In genomic region chr15:83100332-83100662, GRCm38 (mm10) we compare ENCODE assay signal across 8 mouse cellular contexts. TPM values are rescaled to one million over a fixed set of nuclear protein-coding genes. Genes with fewer than 3 reads are reported as not detected.
DNase-seq lines count a peak whose midpoint lies in the region; ATAC-seq lines count a peak whose summit lies in the region.

No protein-coding gene starts in this region.

- peak overlapping the region; percentile 93 for H3K4me2 ChIP-seq in lung, embryonic 15.5 days
- H3K4me2 ChIP-seq in neural tube, embryonic 15.5 days = peak overlapping the region; percentile 64

- H3K27ac ChIP-seq in lung, embryonic 15.5 days = peak overlapping the region; percentile 60
- H3K27ac ChIP-seq in limb, embryonic 10.5 days = peak overlapping the region; percentile 86
- no peak overlapping the region for H3K27ac ChIP-seq in neural tube, embryonic 15.5 days (replicated peaks)

- H3K4me3 ChIP-seq in lung, embryonic 15.5 days = peak overlapping the region; percentile 65
- peak overlapping the region; percentile 59 for H3K4me3 ChIP-seq in limb, embryonic 10.5 days
- H3K4me3 ChIP-seq in neural tube, embryonic 15.5 days (replicated peaks) = peak overlapping the region; percentile 35

- peak overlapping the region; percentile 84 for H3K9ac ChIP-seq in lung, embryonic 15.5 days
- peak overlapping the region; percentile 41; the same call in 1 of the 2 replicates for H3K9ac ChIP-seq in neural tube, embryonic 15.5 days (replicated peaks)

- no peaks in the 10 kb centered on the region for H3K36me3 ChIP-seq in lung, embryonic 15.5 days
- no peaks in the 10 kb centered on the region for H3K36me3 ChIP-seq in limb, embryonic 10.5 days
- no peaks in the 10 kb centered on the region for H3K36me3 ChIP-seq in neural tube, embryonic 15.5 days

- no peak for DNase-seq in lung, postnatal 36 days
- DNase-seq in limb, embryonic 10.5 days (ENCODE audit: low spot score) = no peak
- DNase-seq in gastrocnemius, adult 8-10 months (ENCODE audit: low spot score in 2 of 2) = no peak
- DNase-seq in right cerebral cortex, postnatal 4 days = no peak
- no peak for DNase-seq in retina, postnatal 1 day

- no peaks in the 10 kb centered on the region for H3K9me3 ChIP-seq in lung, embryonic 15.5 days
- no peaks in the 10 kb centered on the region for H3K9me3 ChIP-seq in limb, embryonic 10.5 days (replicated peaks)
- H3K9me3 ChIP-seq in neural tube, embryonic 15.5 days (replicated peaks) = no peaks in the 10 kb centered on the region

- 1% methylated on average over 8 of the region's 8 CpGs for WGBS in lung, embryonic 15.5 days
- 5% methylated on average over 8 of the region's 8 CpGs for WGBS in limb, embryonic 10.5 days
- 2% methylated on average over 7 of the region's 8 CpGs for WGBS in neural tube, embryonic 15.5 days

- 0 out of 2 replicates have a peak, but pooled peaks cover 3% of the 10 kb centered on the region for H3K27me3 ChIP-seq in lung, embryonic 15.5 days
- peaks cover 21% of the 10 kb centered on the region for H3K27me3 ChIP-seq in limb, embryonic 10.5 days (ENCODE audit: low read depth, poor library complexity, severe bottlenecking)
- H3K27me3 ChIP-seq in neural tube, embryonic 15.5 days (replicated peaks) = peaks cover 11% of the 10 kb centered on the region; the same call in 1 of the 2 replicates

- no peak for ATAC-seq in lung, embryonic 15.5 days (ENCODE audit: borderline replicate concordance, extremely low read depth, low FRiP score, low TSS enrichment)
- ATAC-seq in erythroblast, adult 5-6 weeks (replicated peaks; ENCODE audit: low FRiP score, poor library complexity, severe bottlenecking) = peak; percentile 59; the same call in 1 of the 2 replicates
- peak; percentile 31; the same call in 1 of the 2 replicates for ATAC-seq in neural tube, embryonic 15.5 days (ENCODE audit: low FRiP score)

- peaks cover 13% of the 10 kb centered on the region for H3K4me1 ChIP-seq in lung, embryonic 15.5 days
- H3K4me1 ChIP-seq in limb, embryonic 10.5 days = peaks cover 20% of the 10 kb centered on the region
- H3K4me1 ChIP-seq in neural tube, embryonic 15.5 days = peaks cover 19% of the 10 kb centered on the region

RNA-seq across cellular contexts. Expression of gene Serhl, which starts 11.0 kb away (rescaled TPM):
- 61.9 TPM in 2 replicates for polyA plus RNA-seq in lung, embryonic 15.5 days (2015; fragmentation: Nextera tagmentation; extraction: Ambion mirVana)
- 14.2 and 18.3 TPM in 2 replicates for total RNA-seq in erythroblast, adult 5-6 weeks (2015; ENCODE audit: low replicate concordance)
- total RNA-seq in erythroblast, adult 5-6 weeks (2017; ENCODE audit: low replicate concordance) = 7.0 and 19.4 TPM in 2 replicates
- 42.8 and 49.1 TPM in 2 replicates for polyA plus RNA-seq in limb, embryonic 10.5 days (2016; fragmentation: Nextera tagmentation; extraction: Ambion mirVana)
- 30.9 and 42.9 TPM in 2 replicates for polyA plus RNA-seq in neural tube, embryonic 15.5 days (2015; fragmentation: Nextera tagmentation; extraction: Ambion mirVana)
- total RNA-seq in gastrocnemius, adult 8-10 months (2022) = 10 to 100 TPM; 19.2 to 30.2 (median 25.4) TPM

RNA-seq across cellular contexts. Expression of gene Rrp7a, which starts 22.3 kb away (rescaled TPM):
- 56.1 and 64.7 TPM in 2 replicates for polyA plus RNA-seq in lung, embryonic 15.5 days (2015; fragmentation: Nextera tagmentation; extraction: Ambion mirVana)
- total RNA-seq in erythroblast, adult 5-6 weeks (2015; ENCODE audit: low replicate concordance) = 3.3 and 13.0 TPM in 2 replicates
- total RNA-seq in erythroblast, adult 5-6 weeks (2017; ENCODE audit: low replicate concordance) = 9.1 and 30.8 TPM in 2 replicates
- 66.9 and 76.5 TPM in 2 replicates for polyA plus RNA-seq in limb, embryonic 10.5 days (2016; fragmentation: Nextera tagmentation; extraction: Ambion mirVana)
- polyA plus RNA-seq in neural tube, embryonic 15.5 days (2015; fragmentation: Nextera tagmentation; extraction: Ambion mirVana) = 77.4 and 81.1 TPM in 2 replicates
- total RNA-seq in gastrocnemius, adult 8-10 months (2022) = 10 to 100 TPM; 32.9 to 48.0 (median 41.8) TPM

RNA-seq across cellular contexts. Expression of gene Poldip3, which starts 48.9 kb away (rescaled TPM):
- 139 and 140 TPM in 2 replicates for polyA plus RNA-seq in lung, embryonic 15.5 days (2015; fragmentation: Nextera tagmentation; extraction: Ambion mirVana)
- 27.4 and 35.7 TPM in 2 replicates for total RNA-seq in erythroblast, adult 5-6 weeks (2015; ENCODE audit: low replicate concordance)
- total RNA-seq in erythroblast, adult 5-6 weeks (2017; ENCODE audit: low replicate concordance) = 52.5 and 62.3 TPM in 2 replicates
- 183 and 193 TPM in 2 replicates for polyA plus RNA-seq in limb, embryonic 10.5 days (2016; fragmentation: Nextera tagmentation; extraction: Ambion mirVana)
- polyA plus RNA-seq in neural tube, embryonic 15.5 days (2015; fragmentation: Nextera tagmentation; extraction: Ambion mirVana) = 127 and 134 TPM in 2 replicates
- total RNA-seq in gastrocnemius, adult 8-10 months (2022) = 10 to 100 TPM; 12.3 to 18.1 (median 16.9) TPM
